Mouse (Mus musculus) liver, embryonic 13.5 days (tissue): ENCODE measurements around the gene Slc8a1. TPM values are rescaled to one million over a fixed set of nuclear protein-coding genes. Genes with fewer than 3 reads are reported as not detected.

Experiments used
- ATAC-seq: fragments of 200-750 bp; cut with Nextera tagmentation; 2 replicates; pipeline ENCODE4 v1.8.0; 2017; ENCODE audit warnings: low read depth, mild to moderate bottlenecking, moderate number of reproducible peaks, moderate library complexity
- DNase-seq: peaks from one replicate; pipeline ENCODE4 v3.0.0; 2022
- H3K27ac ChIP-seq: fragments of 300-500 bp; sonication (generic); 2 replicates; pipeline ENCODE4 v1.5.1; 2015; ENCODE audit warnings: moderate library complexity, mild to moderate bottlenecking, inconsistent platforms
- H3K27me3 ChIP-seq: fragments of 300-500 bp; sonication (generic); 2 replicates; pipeline ENCODE4 v1.6.1; 2015; ENCODE audit warnings: mild to moderate bottlenecking, inconsistent platforms
- H3K36me3 ChIP-seq: fragments of 300-500 bp; sonication (generic); 2 replicates; pipeline ENCODE4 v1.6.1; 2015; ENCODE audit warnings: mild to moderate bottlenecking, inconsistent platforms
- H3K4me1 ChIP-seq: fragments of 300-500 bp; sonication (generic); replicated peaks from 2 replicates; pipeline ENCODE4 v1.6.1; 2015; ENCODE audit warnings: inconsistent platforms
- H3K4me2 ChIP-seq: fragments of 300-500 bp; sonication (generic); 2 replicates; pipeline ENCODE4 v1.6.1; 2015; ENCODE audit warnings: inconsistent platforms, mild to moderate bottlenecking, moderate library complexity
- H3K4me3 ChIP-seq: fragments of 300-500 bp; sonication (generic); replicated peaks from 2 replicates; pipeline ENCODE4 v1.5.1; 2015; ENCODE audit warnings: mild to moderate bottlenecking, inconsistent platforms
- H3K9ac ChIP-seq: fragments of 300-500 bp; sonication (generic); 2 replicates; pipeline ENCODE4 v1.6.1; 2015; ENCODE audit warnings: mild to moderate bottlenecking, inconsistent platforms
- H3K9me3 ChIP-seq: fragments of 300-500 bp; sonication (generic); replicated peaks from 2 replicates; pipeline ENCODE4 v1.6.1; 2016; ENCODE audit warnings: inconsistent platforms
- WGBS: fragments of 180-500 bp; shearing (Covaris S2); methylation state at CpG from one replicate; pipeline ENCODE4 v1.1.7; 2015; ENCODE audit not compliant: insufficient replicate concordance; 5-methylcytosine and 5-hydroxymethylcytosine counted together
- polyA plus RNA-seq: library from polyadenylated mRNA; unstranded; fragments of >200 nt; fragmentation: Nextera tagmentation; extraction: Ambion mirVana; gene quantifications from 2 replicates; pipeline ENCODE4 v1.2.1, GENCODE M21; 2015

Gene Slc8a1
- polyA plus RNA-seq, 1 experiment from 2014 or later: 0.47 TPM

- peak; percentile 0 for DNase-seq
Measured at GRCm38 (mm10) chr17:81712273-81712751, 25.9 kb downstream of the Slc8a1 start.

GRCm38 (mm10) chr17:81704761-81705160 is 33.4 kb downstream of the Slc8a1 start:
- Histone ChIP-seq H3K4me1 (no peaks in the 10 kb centered on the region), H3K9ac (no peak overlapping the region), H3K4me3 (no peak overlapping the region), H3K4me2 (no peak overlapping the region), H3K9me3 (no peaks in the 10 kb centered on the region), H3K27me3 (no peaks in the 10 kb centered on the region), H3K27ac (no peak overlapping the region), H3K36me3 (no peaks in the 10 kb centered on the region)
- ATAC-seq (peak; percentile 26; the same call in 1 of the 2 replicates), DNase-seq (no peak)
- 33% methylated on average over 3 of the region's 3 CpGs for WGBS

More at GRCm38 (mm10) chr17:81712273-81712751, 25.9 kb downstream of the Slc8a1 start:
- WGBS: 15% methylated on average over 1 of the region's 1 CpGs
- Histone ChIP-seq H3K4me3 (no peak overlapping the region), H3K36me3 (no peaks in the 10 kb centered on the region), H3K4me2 (no peak overlapping the region), H3K27me3 (no peaks in the 10 kb centered on the region), H3K27ac (no peak overlapping the region), H3K9ac (no peak overlapping the region), H3K4me1 (no peaks in the 10 kb centered on the region), H3K9me3 (no peaks in the 10 kb centered on the region)
- no peak for ATAC-seq

- Histone ChIP-seq H3K4me2 (no peak overlapping the region), H3K27me3 (no peaks in the 10 kb centered on the region), H3K9me3 (no peaks in the 10 kb centered on the region), H3K4me3 (no peak overlapping the region), H3K36me3 (no peaks in the 10 kb centered on the region), H3K4me1 (no peaks in the 10 kb centered on the region), H3K9ac (no peak overlapping the region), H3K27ac (no peak overlapping the region)
- ATAC-seq (no peak), DNase-seq (no peak)
- WGBS: 60% methylated on average over 2 of the region's 2 CpGs
Measured at GRCm38 (mm10) chr17:81703258-81703657, 34.9 kb downstream of the Slc8a1 start.

GRCm38 (mm10) chr17:81701701-81702100 is 36.5 kb downstream of the Slc8a1 start:
- WGBS: 39% methylated on average over 4 of the region's 4 CpGs

GRCm38 (mm10) chr17:81698789-81699188 is 39.4 kb downstream of the Slc8a1 start:
- no peaks in the 10 kb centered on the region for H3K9me3 ChIP-seq
- ATAC-seq: no peak
- no peaks in the 10 kb centered on the region for H3K4me1 ChIP-seq
- H3K27ac ChIP-seq: no peak overlapping the region
- no peak for DNase-seq
- H3K9ac ChIP-seq: no peak overlapping the region
- no peaks in the 10 kb centered on the region for H3K27me3 ChIP-seq
- H3K36me3 ChIP-seq: no peaks in the 10 kb centered on the region
- WGBS: 44% methylated on average over 10 of the region's 10 CpGs
- H3K4me3 ChIP-seq: no peak overlapping the region
- H3K4me2 ChIP-seq: no peak overlapping the region

More at GRCm38 (mm10) chr17:81701701-81702100, 36.5 kb downstream of the Slc8a1 start:
- no peak overlapping the region for H3K9ac ChIP-seq
- no peak overlapping the region for H3K4me2 ChIP-seq
- H3K27me3 ChIP-seq: no peaks in the 10 kb centered on the region
- no peak overlapping the region for H3K4me3 ChIP-seq
- no peaks in the 10 kb centered on the region for H3K36me3 ChIP-seq
- no peaks in the 10 kb centered on the region for H3K9me3 ChIP-seq
- DNase-seq: no peak
- H3K27ac ChIP-seq: no peak overlapping the region
- no peak for ATAC-seq
- no peaks in the 10 kb centered on the region for H3K4me1 ChIP-seq

GRCm38 (mm10) chr17:81697695-81698094 is 40.5 kb downstream of the Slc8a1 start:
- WGBS: 32% methylated on average over 2 of the region's 2 CpGs
- no peaks in the 10 kb centered on the region for H3K27me3 ChIP-seq
- H3K9me3 ChIP-seq: no peaks in the 10 kb centered on the region
- no peak overlapping the region for H3K4me2 ChIP-seq
- H3K36me3 ChIP-seq: no peaks in the 10 kb centered on the region
- H3K4me1 ChIP-seq: no peaks in the 10 kb centered on the region
- no peak overlapping the region for H3K27ac ChIP-seq
- ATAC-seq: no peak
- no peak overlapping the region for H3K9ac ChIP-seq
- H3K4me3 ChIP-seq: no peak overlapping the region
- no peak for DNase-seq

GRCm38 (mm10) chr17:81694977-81695376 is 43.2 kb downstream of the Slc8a1 start:
- DNase-seq (no peak), ATAC-seq (no peak)
- Histone ChIP-seq H3K27ac (no peak overlapping the region), H3K9ac (no peak overlapping the region), H3K4me1 (no peaks in the 10 kb centered on the region), H3K4me2 (no peak overlapping the region), H3K36me3 (no peaks in the 10 kb centered on the region), H3K9me3 (no peaks in the 10 kb centered on the region), H3K4me3 (no peak overlapping the region), H3K27me3 (no peaks in the 10 kb centered on the region)
- WGBS: 28% methylated on average over 1 of the region's 1 CpGs

GRCm38 (mm10) chr17:81679616-81680015 is 58.6 kb downstream of the Slc8a1 start:
- Histone ChIP-seq H3K4me3 (no peak overlapping the region), H3K9ac (no peak overlapping the region), H3K27ac (no peak overlapping the region), H3K27me3 (no peaks in the 10 kb centered on the region), H3K4me2 (no peak overlapping the region), H3K36me3 (no peaks in the 10 kb centered on the region), H3K4me1 (no peaks in the 10 kb centered on the region), H3K9me3 (no peaks in the 10 kb centered on the region)
- no peak for DNase-seq
- ATAC-seq: no peak

- no peak overlapping the region for H3K4me2 ChIP-seq
- no peaks in the 10 kb centered on the region for H3K4me1 ChIP-seq
- H3K27me3 ChIP-seq: peaks cover 6% of the 10 kb centered on the region
- H3K9ac ChIP-seq: no peak overlapping the region
- no peaks in the 10 kb centered on the region for H3K36me3 ChIP-seq
- H3K4me3 ChIP-seq: no peak overlapping the region
- DNase-seq (no peak), ATAC-seq (no peak)
- no peak overlapping the region for H3K27ac ChIP-seq
- H3K9me3 ChIP-seq: no peaks in the 10 kb centered on the region
- WGBS: 58% methylated on average over 2 of the region's 2 CpGs
Measured at GRCm38 (mm10) chr17:81677450-81677849, 60.7 kb downstream of the Slc8a1 start.

GRCm38 (mm10) chr17:81676203-81676602 is 62.0 kb downstream of the Slc8a1 start:
- 64% methylated on average over 3 of the region's 3 CpGs for WGBS
- DNase-seq (no peak), ATAC-seq (no peak)
- H3K27me3 ChIP-seq: peaks cover 18% of the 10 kb centered on the region
- no peaks in the 10 kb centered on the region for H3K9me3 ChIP-seq
- H3K36me3 ChIP-seq: no peaks in the 10 kb centered on the region
- no peak overlapping the region for H3K4me2 ChIP-seq
- no peak overlapping the region for H3K4me3 ChIP-seq
- no peak overlapping the region for H3K27ac ChIP-seq
- no peaks in the 10 kb centered on the region for H3K4me1 ChIP-seq
- H3K9ac ChIP-seq: no peak overlapping the region

- peaks cover 55% of the 10 kb centered on the region for H3K27me3 ChIP-seq
- peaks cover 6% of the 10 kb centered on the region; the same call in 1 of the 2 replicates for H3K4me1 ChIP-seq
- DNase-seq: no peak
- no peak overlapping the region for H3K4me3 ChIP-seq
- H3K9me3 ChIP-seq: no peaks in the 10 kb centered on the region
- 30% methylated on average over 5 of the region's 5 CpGs for WGBS
- no peak for ATAC-seq
- no peak overlapping the region for H3K27ac ChIP-seq
- no peaks in the 10 kb centered on the region for H3K36me3 ChIP-seq
- H3K4me2 ChIP-seq: no peak overlapping the region
- H3K9ac ChIP-seq: no peak overlapping the region
Measured at GRCm38 (mm10) chr17:81671245-81671644, 66.9 kb downstream of the Slc8a1 start.

- Histone ChIP-seq H3K27me3 (peaks cover 55% of the 10 kb centered on the region), H3K27ac (no peak overlapping the region), H3K9me3 (no peaks in the 10 kb centered on the region), H3K4me2 (peak overlapping the region; percentile 73), H3K9ac (peak overlapping the region; percentile 47), H3K36me3 (no peaks in the 10 kb centered on the region), H3K4me3 (peak overlapping the region; percentile 59), H3K4me1 (peaks cover 6% of the 10 kb centered on the region; the same call in 1 of the 2 replicates)
- WGBS: 0% methylated on average over 43 of the region's 84 CpGs
- DNase-seq: no peak
- peak; percentile 66 for ATAC-seq
Measured at GRCm38 (mm10) chr17:81669816-81670691, 68.1 kb downstream of the Slc8a1 start.
